Mouse (Mus musculus) frontal cortex, postnatal 36 days (tissue): Measurements from ENCODE around the gene Laptm4a.

ENCODE experiments used
- DNase-seq, 2 experiments: peaks; one replicate each; pipeline ENCODE4 v3.0.0; 2022; ENCODE audit warnings: low spot score in 2 of 2

Laptm4a gene

GRCm38 (mm10) chr12:8921394-8922368, at the start of gene Laptm4a:
Laptm4a (plus strand) TSS chr12:8921664.
- DNase-seq = peak; percentile 95 to 98

GRCm38 (mm10) chr12:8875583-8875982, 45.9 kb upstream of the Laptm4a start:
- no peak for DNase-seq

- no peak for DNase-seq
Observed at GRCm38 (mm10) chr12:8876865-8877264, 44.6 kb upstream of the Laptm4a start.

GRCm38 (mm10) chr12:8877413-8877812, 44.1 kb upstream of the Laptm4a start:
- no peak for DNase-seq

- DNase-seq = no peak
Observed at GRCm38 (mm10) chr12:8878752-8879151, 42.7 kb upstream of the Laptm4a start.

- no peak for DNase-seq
Observed at GRCm38 (mm10) chr12:8879389-8879788, 42.1 kb upstream of the Laptm4a start.

GRCm38 (mm10) chr12:8881736-8882135, 39.7 kb upstream of the Laptm4a start:
- no peak for DNase-seq

GRCm38 (mm10) chr12:8882376-8882775, 39.1 kb upstream of the Laptm4a start:
- no peak for DNase-seq

- no peak for DNase-seq
Observed at GRCm38 (mm10) chr12:8884426-8885145, 36.9 kb upstream of the Laptm4a start.

GRCm38 (mm10) chr12:8885146-8885543, 36.3 kb upstream of the Laptm4a start:
- DNase-seq = no peak

- DNase-seq = no peak
Observed at GRCm38 (mm10) chr12:8885950-8886349, 35.5 kb upstream of the Laptm4a start.

GRCm38 (mm10) chr12:8888445-8888844, 33.0 kb upstream of the Laptm4a start:
- no peak for DNase-seq

- peak; percentile 59 to 79 for DNase-seq
Observed at GRCm38 (mm10) chr12:8889117-8889665, 32.3 kb upstream of the Laptm4a start.

GRCm38 (mm10) chr12:8892876-8893532, 28.5 kb upstream of the Laptm4a start:
- peak in 1 of 2 experiments; percentile 27 for DNase-seq

GRCm38 (mm10) chr12:8897140-8897539, 24.3 kb upstream of the Laptm4a start:
- no peak for DNase-seq

- DNase-seq = no peak
Observed at GRCm38 (mm10) chr12:8898879-8899785, 22.3 kb upstream of the Laptm4a start.

GRCm38 (mm10) chr12:8900107-8900698, 21.3 kb upstream of the Laptm4a start:
- DNase-seq = no peak

GRCm38 (mm10) chr12:8900919-8901663, 20.4 kb upstream of the Laptm4a start:
- DNase-seq = no peak

- no peak for DNase-seq
Observed at GRCm38 (mm10) chr12:8901934-8902333, 19.5 kb upstream of the Laptm4a start.

GRCm38 (mm10) chr12:8902479-8902878, 19.0 kb upstream of the Laptm4a start:
- DNase-seq = no peak
